Mouse (Mus musculus): ENCODE measurements around the gene Prdm10. TPM values are rescaled to one million over a fixed set of nuclear protein-coding genes. Genes with fewer than 3 reads are reported as not detected.

Gene Prdm10
- 10 to 100 TPM; 17.3 to 17.6 TPM for total RNA-seq (2021)

DNA sequence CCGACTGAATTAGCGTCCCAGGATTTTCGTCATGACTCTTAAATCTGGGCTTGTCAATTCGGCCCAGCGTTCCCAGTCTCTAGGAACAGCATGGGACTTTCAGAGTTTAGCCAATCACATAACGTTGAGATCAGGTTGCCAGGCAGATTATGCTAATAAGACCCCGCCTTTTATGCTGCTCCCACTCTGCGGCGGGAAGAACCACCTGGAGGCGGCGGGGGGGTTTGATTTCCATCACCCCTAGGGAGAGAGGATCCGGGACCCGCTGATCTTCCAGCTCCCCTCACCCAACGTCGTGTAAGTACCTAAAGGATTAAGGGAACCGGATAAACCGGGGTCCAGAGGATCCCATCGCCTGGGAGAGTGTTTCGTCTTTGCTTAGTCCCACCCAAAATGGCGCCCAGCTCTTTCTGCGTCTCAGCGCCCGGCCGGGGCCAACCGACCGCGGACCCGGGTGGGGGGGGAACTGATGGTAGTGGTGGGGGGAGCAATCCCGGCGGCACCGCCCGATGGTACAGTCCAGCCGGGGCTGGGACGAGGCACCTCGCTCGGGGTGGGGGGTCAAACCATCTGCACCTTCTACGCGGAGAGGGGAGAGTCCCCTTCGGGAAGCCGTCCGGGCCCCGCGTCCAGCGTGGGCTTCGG lies at the start of gene Prdm10:
TSS of gene Prdm10 (plus strand) at position 173 of the 645 bp plus-strand sequence.
- DNase-seq (ENCODE audit: extremely low spot score in 1 of 2, low spot score in 2 of 2) = peak; percentile 98
- intact Hi-C loops (cut with DNase I) = loop anchor here (2.0 to 10.0 kb wide), 2 partner anchors 70 to 106 kb away; partner anchors contain the start of gene Aplp2

DNA sequence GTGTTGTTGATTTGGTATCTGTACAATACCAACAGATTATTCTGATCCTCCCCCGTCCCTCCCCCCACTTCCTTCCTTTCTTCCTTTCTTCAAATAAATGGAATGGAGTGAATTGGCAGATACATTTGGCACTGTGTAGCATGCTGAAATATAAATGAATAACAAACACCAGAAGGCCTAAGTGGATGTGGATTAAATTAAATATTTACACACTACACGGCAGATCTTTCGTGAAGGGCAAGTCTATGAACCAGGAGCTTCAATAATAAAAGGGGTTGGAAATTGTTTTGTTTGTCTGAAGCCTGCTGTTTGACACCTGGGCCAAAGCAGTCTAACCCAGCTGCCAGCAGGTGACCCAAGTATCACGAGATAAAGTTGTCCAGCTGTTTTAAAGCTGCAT lies 45.3 kb upstream of the Prdm10 start:
- intact Hi-C loops (cut with DNase I) = no loop called here
- no peak for DNase-seq (ENCODE audit: extremely low spot score in 1 of 2, low spot score in 2 of 2)

- intact Hi-C loops (cut with DNase I) = no loop called here
- DNase-seq (ENCODE audit: extremely low spot score in 1 of 2, low spot score in 2 of 2) = no peak
Observed at GRCm38 (mm10) chr9:31235489-31235888, 44.8 kb upstream of the Prdm10 start.

- no peak for DNase-seq (ENCODE audit: extremely low spot score in 1 of 2, low spot score in 2 of 2)
- intact Hi-C loops (cut with DNase I) = no loop called here
Observed at GRCm38 (mm10) chr9:31236079-31236478, 44.3 kb upstream of the Prdm10 start.

DNA sequence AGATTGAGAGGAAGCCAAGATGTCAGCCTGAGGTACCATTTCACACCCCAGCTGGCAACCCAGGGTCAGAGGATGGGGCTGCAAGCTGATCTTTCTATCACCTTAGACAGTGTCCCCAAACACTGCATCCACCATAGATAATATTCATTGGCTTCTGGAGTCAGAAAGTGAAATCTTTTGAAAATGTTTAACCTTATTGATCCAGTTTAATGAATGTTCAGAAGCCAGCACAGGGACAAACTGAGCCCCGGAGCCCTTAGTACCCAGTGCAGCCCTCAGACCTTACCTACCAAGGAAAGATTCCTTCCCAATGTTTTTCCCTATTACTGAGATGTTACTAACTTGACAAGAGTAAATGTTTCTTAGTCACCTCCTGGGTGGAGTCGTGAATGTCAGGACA lies 41.8 kb upstream of the Prdm10 start:
- intact Hi-C loops (cut with DNase I) = no loop called here
- DNase-seq (ENCODE audit: extremely low spot score in 1 of 2, low spot score in 2 of 2) = no peak

DNA sequence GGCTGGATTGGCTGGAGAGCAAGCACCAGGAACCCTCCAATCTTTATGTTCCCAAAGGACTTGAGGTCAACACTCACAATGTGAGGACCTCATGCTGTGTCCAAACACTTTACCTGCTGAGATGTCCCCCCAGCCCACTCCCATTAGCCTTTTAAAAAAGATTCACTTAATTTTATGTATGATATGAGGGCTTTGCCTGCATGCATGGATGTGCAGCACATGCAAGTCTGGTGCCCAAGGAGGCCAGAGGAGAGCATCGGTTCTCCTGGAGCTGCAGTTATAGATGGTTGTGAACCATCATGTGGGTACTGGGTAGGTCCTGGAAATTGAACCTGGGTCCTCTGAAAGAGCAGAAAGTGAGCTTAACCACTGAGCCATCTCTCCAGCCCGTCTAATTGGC lies 40.8 kb upstream of the Prdm10 start:
- no peak for DNase-seq (ENCODE audit: extremely low spot score in 1 of 2, low spot score in 2 of 2)
- intact Hi-C loops (cut with DNase I) = no loop called here

DNA sequence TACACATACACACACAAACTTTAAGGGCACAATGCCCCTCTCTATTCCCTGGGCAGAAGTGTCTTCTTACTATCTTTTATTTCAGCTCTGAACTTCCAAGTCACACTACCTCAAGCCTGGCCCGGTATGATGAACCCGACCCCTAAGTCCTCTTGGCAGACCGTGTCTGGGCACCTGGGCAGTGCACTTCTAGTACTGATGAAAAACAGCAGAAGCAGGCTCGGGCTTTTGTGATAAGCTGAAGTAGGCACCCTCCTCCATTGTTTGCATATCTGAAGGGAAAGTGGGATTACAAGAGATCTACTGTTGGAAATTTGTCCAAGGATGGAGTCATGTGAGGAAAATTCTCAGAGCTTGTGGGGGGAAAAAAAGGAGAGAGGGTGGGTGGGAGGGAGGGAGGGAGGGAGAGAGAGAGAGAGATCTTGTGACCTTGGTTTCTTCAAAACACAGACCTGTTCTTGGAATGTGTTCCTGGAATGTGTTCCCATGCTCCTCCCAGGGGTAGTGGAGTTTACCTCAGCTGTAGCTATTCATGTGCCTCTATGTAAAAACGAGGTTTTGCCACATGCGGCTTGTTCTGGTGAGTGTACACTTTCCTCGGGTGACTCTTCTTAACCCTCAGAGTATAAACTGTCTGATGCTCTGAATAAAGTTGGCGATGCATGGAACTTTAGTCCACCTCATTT lies 39.7 kb upstream of the Prdm10 start:
- intact Hi-C loops (cut with DNase I) = no loop called here
- no peak for DNase-seq (ENCODE audit: extremely low spot score in 1 of 2, low spot score in 2 of 2)

DNA sequence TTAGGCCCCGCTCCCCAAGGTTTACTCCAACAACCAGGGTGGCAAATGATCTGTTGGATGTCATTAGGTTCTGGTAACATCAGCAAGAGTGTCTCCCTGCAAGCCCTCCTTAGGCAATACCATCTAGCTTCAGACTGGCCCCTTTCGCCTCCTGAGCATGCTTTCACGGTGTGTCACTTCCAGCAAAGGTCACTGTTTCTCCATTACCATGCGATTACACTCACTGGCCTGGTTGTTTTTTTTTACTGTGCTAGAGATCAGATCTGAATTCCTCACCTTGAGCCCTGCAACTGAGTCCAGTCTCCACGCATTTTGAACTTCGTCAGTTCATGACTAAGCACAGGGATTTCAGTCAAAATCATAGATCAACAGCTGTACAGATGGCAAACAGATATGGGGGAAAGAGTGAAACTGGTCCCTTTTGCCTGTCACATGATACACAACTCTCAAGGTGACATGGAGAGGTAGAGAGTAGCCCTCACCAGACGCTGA lies 39.1 kb upstream of the Prdm10 start:
- no peak for DNase-seq (ENCODE audit: extremely low spot score in 1 of 2, low spot score in 2 of 2)
- intact Hi-C loops (cut with DNase I) = no loop called here

GRCm38 (mm10) chr9:31243306-31243938 lies 36.9 kb upstream of the Prdm10 start:
- intact Hi-C loops (cut with DNase I) = no loop called here

GRCm38 (mm10) chr9:31243939-31244333 lies 36.4 kb upstream of the Prdm10 start:
- DNase-seq (ENCODE audit: extremely low spot score in 1 of 2, low spot score in 2 of 2) = no peak
- intact Hi-C loops (cut with DNase I) = no loop called here

More at GRCm38 (mm10) chr9:31243306-31243938, 36.9 kb upstream of the Prdm10 start:
- no peak for DNase-seq (ENCODE audit: extremely low spot score in 1 of 2, low spot score in 2 of 2)

GRCm38 (mm10) chr9:31245006-31245405 lies 35.3 kb upstream of the Prdm10 start:
- DNase-seq (ENCODE audit: extremely low spot score in 1 of 2, low spot score in 2 of 2) = no peak
- intact Hi-C loops (cut with DNase I) = no loop called here

DNA sequence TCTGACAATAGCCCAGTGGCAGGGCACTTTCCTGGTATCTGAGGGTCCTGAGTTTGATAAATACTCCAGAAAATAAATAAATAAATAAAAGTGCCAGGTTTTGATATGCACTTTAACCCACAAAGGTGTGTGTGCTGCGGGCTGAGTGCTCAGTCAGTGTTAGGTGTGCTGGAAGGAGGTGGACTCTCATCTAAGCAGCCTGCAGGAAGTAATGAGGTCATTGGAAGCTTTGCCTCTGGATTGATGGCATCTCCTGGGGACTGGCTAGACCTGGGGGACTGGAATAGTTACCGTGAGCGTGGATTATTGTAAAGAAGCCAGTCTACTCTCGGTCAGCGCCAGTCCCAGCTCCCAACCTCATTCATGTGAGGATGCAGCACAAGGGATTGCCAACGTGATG lies 33.9 kb upstream of the Prdm10 start:
- no peak for DNase-seq (ENCODE audit: extremely low spot score in 1 of 2, low spot score in 2 of 2)
- intact Hi-C loops (cut with DNase I) = no loop called here

- intact Hi-C loops (cut with DNase I) = no loop called here
- no peak for DNase-seq (ENCODE audit: extremely low spot score in 1 of 2, low spot score in 2 of 2)
Observed at GRCm38 (mm10) chr9:31247447-31248220, 32.7 kb upstream of the Prdm10 start.

DNA sequence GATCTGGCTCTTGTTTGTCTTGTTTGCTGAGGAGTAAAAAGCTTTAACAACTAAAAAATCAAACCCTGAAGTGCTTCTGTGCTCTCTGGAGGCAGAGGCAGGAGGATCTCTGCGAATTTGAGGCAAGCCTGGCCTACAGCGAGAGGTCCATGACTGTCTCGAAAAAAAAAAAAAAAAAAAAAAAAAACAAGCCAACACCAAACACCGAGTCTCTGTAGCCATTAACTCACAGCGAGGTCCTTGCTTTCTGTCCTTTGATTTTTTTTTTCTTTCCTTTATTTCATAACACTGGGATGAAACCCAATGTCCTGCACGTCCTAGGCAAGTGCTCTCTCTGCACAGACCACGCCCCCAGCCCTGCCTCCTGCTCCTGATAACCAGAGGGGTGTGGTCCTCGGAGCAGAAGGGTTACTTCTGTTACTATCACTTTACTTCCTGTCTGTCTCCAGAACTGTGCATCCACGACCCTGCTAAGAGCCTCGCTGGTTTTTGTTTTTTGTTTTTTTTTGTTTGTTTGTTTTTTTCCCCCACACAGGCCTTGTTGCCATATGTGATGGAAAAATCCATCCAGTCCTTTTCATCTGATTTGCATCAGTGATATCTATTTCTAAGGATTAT lies 28.0 kb upstream of the Prdm10 start:
- DNase-seq (ENCODE audit: extremely low spot score in 1 of 2, low spot score in 2 of 2) = peak in 1 of 2 experiments; percentile 39
- intact Hi-C loops (cut with DNase I) = no loop called here

DNA sequence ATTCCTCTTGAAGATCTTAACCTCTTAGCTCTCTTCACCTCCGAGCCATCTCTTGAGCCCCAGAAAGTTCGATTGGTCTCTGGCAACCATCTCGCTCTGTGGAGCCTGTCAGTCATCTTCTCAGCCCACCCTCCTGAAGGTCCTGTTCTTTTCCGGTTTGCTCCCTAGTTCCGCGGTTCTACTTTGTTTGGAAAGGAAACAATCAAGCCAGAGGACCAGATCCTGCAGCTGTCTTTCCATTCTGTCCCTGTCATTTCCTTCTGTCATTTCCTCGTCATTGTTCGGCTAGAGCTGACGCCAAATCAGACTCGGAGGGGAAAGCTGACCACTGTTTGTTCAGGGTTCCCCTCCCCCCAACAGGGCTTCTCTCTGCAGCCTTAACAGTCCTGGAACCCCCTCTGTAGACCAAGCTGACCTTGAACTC lies 27.0 kb upstream of the Prdm10 start:
- intact Hi-C loops (cut with DNase I) = no loop called here
- peak in 1 of 2 experiments; percentile 67 for DNase-seq (ENCODE audit: extremely low spot score in 1 of 2, low spot score in 2 of 2)

- intact Hi-C loops (cut with DNase I) = no loop called here
Observed at GRCm38 (mm10) chr9:31253866-31254696, 26.3 kb upstream of the Prdm10 start.

GRCm38 (mm10) chr9:31254697-31255004 lies 25.7 kb upstream of the Prdm10 start:
- intact Hi-C loops (cut with DNase I) = no loop called here
- no peak for DNase-seq (ENCODE audit: extremely low spot score in 1 of 2, low spot score in 2 of 2)

More at GRCm38 (mm10) chr9:31253866-31254696, 26.3 kb upstream of the Prdm10 start:
- no peak for DNase-seq (ENCODE audit: extremely low spot score in 1 of 2, low spot score in 2 of 2)

DNA sequence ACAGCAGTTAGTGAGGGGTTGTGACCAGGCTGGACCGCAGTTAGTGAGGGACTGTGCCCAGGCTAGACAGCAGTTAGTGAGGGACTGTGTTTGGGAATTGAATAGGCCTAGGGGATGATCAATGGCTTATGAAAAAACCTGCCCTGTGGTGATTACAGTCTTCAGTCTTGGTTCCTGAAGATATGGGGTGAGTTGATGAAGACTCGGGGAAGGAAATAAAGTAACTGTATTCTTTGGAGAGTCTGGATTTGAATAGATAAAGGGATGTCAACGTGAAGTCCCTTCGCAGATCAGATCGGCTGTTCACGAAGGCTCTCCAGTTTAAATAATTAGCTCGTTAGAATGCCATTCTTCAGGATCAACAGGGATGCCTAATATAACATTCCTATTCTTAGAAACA lies 24.4 kb upstream of the Prdm10 start:
- no peak for DNase-seq (ENCODE audit: extremely low spot score in 1 of 2, low spot score in 2 of 2)
- intact Hi-C loops (cut with DNase I) = no loop called here

All from left cerebral cortex, postnatal 10 days (tissue).